Mouse (Mus musculus) heart, embryonic 16.5 days (tissue): ENCODE data around the gene Ctsh. TPM values are rescaled to one million over a fixed set of nuclear protein-coding genes. Genes with fewer than 3 reads are reported as not detected.
"Not testable (repeated sequence)": the region's sequence is repeated elsewhere in the genome, so short reads cannot be mapped to it uniquely, and the experiment has no call there.

Experiments
- ATAC-seq: fragments of 200-750 bp; cut with Nextera tagmentation; replicated peaks from 2 replicates; pipeline ENCODE4 v1.8.0; 2017; ENCODE audit warnings: moderate number of reproducible peaks; ENCODE audit not compliant: insufficient read depth, low FRiP score; ENCODE audit errors: extremely low read depth
- H3K27ac ChIP-seq: fragments of 300-500 bp; sonication (generic); 2 replicates; pipeline ENCODE4 v1.5.1; 2014; ENCODE audit warnings: mild to moderate bottlenecking, low read length, control low read depth, moderate library complexity
- H3K27me3 ChIP-seq: fragments of 300-500 bp; sonication (generic); 2 replicates; pipeline ENCODE4 v1.6.1; 2014; ENCODE audit warnings: low read length, mixed read lengths; ENCODE audit not compliant: control insufficient read depth, insufficient read depth
- H3K36me3 ChIP-seq: fragments of 300-500 bp; sonication (generic); 2 replicates; pipeline ENCODE4 v1.6.1; 2014; ENCODE audit not compliant: control insufficient read depth, insufficient read depth
- H3K4me1 ChIP-seq: fragments of 300-500 bp; sonication (generic); 2 replicates; pipeline ENCODE4 v1.6.1; 2014; ENCODE audit warnings: low read length, mixed read lengths; ENCODE audit not compliant: control insufficient read depth, insufficient read depth
- H3K4me2 ChIP-seq: fragments of 300-500 bp; sonication (generic); 2 replicates; pipeline ENCODE4 v1.6.1; 2014; ENCODE audit warnings: low read depth, mild to moderate bottlenecking, control low read depth, low read length
- H3K4me3 ChIP-seq: fragments of 300-500 bp; sonication (generic); 2 replicates; pipeline ENCODE4 v1.5.1; 2014; ENCODE audit warnings: mild to moderate bottlenecking, control low read depth, low read length
- H3K9ac ChIP-seq: fragments of 300-500 bp; sonication (generic); 2 replicates; pipeline ENCODE4 v1.6.1; 2014; ENCODE audit warnings: low read length, control low read depth
- H3K9me3 ChIP-seq: fragments of 300-500 bp; sonication (generic); replicated peaks from 2 replicates; pipeline ENCODE4 v1.6.1; 2016; ENCODE audit warnings: low read length; ENCODE audit not compliant: control insufficient read depth
- WGBS: fragments of 180-500 bp; shearing (Covaris S2); extraction: QIAGEN DNeasy Blood & Tissue Kit; methylation state at CpG from one replicate; pipeline ENCODE4 v1.1.7; 2014; 5-methylcytosine and 5-hydroxymethylcytosine counted together
- polyA plus RNA-seq: library from polyadenylated mRNA; unstranded; fragments of >200 nt; fragmentation: Nextera tagmentation; extraction: Ambion mirVana; gene quantifications from 2 replicates; pipeline ENCODE4 v1.2.1, GENCODE M21; 2015

Gene Ctsh
- polyA plus RNA-seq, 1 experiment from 2014 or later: 60.9 TPM

DNA sequence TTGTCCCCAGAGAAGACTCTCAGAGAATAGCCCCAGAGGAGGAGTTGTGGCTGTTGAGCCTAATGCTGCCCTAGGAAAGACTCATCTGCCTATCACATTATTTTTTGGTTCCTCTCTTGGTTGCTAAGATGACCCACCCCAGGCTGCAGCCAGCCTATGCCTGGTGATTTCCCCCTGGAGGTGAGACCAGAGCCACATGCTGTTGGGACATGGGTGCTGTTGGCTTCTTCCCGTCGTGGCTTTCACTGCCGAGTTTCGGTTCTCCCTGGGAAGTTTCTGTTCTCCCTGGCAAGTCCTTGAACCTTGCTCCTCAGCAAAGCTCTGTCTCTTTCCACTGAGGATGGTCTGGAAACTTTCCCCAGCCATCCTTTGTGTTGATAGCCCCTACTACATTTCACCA lies 20.0 kb upstream of the Ctsh start:
- H3K4me1 ChIP-seq: no peaks in the 10 kb centered on the region
- no peaks in the 10 kb centered on the region for H3K9me3 ChIP-seq
- WGBS: 66% methylated on average over 4 of the region's 4 CpGs
- H3K27ac ChIP-seq: no peak overlapping the region
- H3K4me3 ChIP-seq: no peak overlapping the region
- ATAC-seq: no peak
- H3K4me2 ChIP-seq: no peak overlapping the region
- H3K36me3 ChIP-seq: no peaks in the 10 kb centered on the region
- no peak overlapping the region for H3K9ac ChIP-seq
- no peaks in the 10 kb centered on the region for H3K27me3 ChIP-seq

DNA sequence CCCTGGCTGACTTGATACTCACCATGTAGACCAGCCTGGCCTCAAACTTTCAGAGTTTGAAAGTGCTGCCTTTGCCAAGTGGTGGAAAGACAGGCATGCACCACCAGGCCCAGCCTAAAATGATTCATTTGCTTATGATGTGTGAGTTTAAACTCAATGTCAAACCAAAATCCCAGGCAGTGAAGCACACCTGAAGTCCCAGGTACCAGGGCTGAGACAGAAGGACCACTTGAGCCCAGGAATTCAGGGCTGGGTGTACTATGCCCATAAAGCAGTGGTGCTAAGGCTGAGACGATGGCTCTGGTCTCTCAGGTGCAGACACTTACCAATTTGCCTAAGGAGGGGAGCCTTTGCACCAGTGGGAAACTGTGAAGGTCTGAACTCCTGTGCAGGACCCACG lies 18.8 kb upstream of the Ctsh start:
- no peak overlapping the region for H3K9ac ChIP-seq
- WGBS: 68% methylated on average over 2 of the region's 2 CpGs
- no peak overlapping the region for H3K27ac ChIP-seq
- H3K4me3 ChIP-seq: no peak overlapping the region
- H3K4me2 ChIP-seq: no peak overlapping the region
- H3K9me3 ChIP-seq: no peaks in the 10 kb centered on the region
- no peak for ATAC-seq
- no peaks in the 10 kb centered on the region for H3K36me3 ChIP-seq
- no peaks in the 10 kb centered on the region for H3K4me1 ChIP-seq
- H3K27me3 ChIP-seq: no peaks in the 10 kb centered on the region

DNA sequence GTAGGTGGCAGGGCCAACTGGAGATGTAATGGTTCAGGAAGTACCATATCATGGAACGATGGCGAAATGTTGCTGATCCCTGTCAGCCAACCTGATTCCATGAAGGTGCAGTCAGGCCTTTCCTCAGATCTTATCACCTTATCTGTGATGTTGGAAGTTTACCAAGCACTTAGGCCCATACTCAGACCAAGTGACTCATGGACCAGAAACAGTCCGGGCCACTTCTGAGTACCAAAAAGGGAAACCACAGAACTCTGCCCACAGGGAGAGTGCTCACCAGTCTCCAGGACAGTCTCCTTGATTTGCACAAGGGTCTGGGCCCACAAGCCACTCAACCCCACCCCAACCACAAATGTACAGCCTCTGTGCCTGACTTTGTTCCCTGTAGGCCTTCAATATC lies 18.2 kb upstream of the Ctsh start:
- no peaks in the 10 kb centered on the region for H3K27me3 ChIP-seq
- H3K4me2 ChIP-seq: no peak overlapping the region
- WGBS: 74% methylated on average over 3 of the region's 3 CpGs
- ATAC-seq: no peak
- no peaks in the 10 kb centered on the region for H3K36me3 ChIP-seq
- no peak overlapping the region for H3K27ac ChIP-seq
- H3K9me3 ChIP-seq: no peaks in the 10 kb centered on the region
- no peaks in the 10 kb centered on the region for H3K4me1 ChIP-seq
- H3K4me3 ChIP-seq: no peak overlapping the region
- H3K9ac ChIP-seq: no peak overlapping the region

DNA sequence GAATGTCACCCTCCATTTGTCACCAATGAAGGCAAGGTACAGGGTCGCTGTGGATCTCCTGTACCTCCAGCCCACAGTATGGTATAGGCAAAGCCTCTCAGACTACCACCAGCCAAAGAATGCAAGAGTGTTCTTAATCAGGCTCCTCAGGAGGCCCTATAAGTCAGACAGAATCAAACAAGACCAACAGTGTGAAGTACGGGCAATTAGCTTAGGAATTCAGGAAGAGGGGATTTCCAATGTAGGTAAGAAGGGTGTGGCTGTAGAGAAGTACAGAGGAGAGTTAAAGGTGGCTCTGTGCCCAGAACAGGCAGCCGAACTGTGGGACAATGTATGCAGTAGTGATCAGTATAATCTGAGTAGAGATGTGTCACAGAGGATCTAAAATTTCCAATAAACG lies 17.6 kb upstream of the Ctsh start:
- no peak for ATAC-seq
- H3K27me3 ChIP-seq: no peaks in the 10 kb centered on the region
- no peaks in the 10 kb centered on the region for H3K9me3 ChIP-seq
- no peak overlapping the region for H3K4me2 ChIP-seq
- H3K9ac ChIP-seq: no peak overlapping the region
- H3K4me1 ChIP-seq: no peaks in the 10 kb centered on the region
- H3K27ac ChIP-seq: no peak overlapping the region
- no peaks in the 10 kb centered on the region for H3K36me3 ChIP-seq
- H3K4me3 ChIP-seq: no peak overlapping the region
- whole genome bisulfite sequencing: 64% methylated on average over 4 of the region's 4 CpGs

DNA sequence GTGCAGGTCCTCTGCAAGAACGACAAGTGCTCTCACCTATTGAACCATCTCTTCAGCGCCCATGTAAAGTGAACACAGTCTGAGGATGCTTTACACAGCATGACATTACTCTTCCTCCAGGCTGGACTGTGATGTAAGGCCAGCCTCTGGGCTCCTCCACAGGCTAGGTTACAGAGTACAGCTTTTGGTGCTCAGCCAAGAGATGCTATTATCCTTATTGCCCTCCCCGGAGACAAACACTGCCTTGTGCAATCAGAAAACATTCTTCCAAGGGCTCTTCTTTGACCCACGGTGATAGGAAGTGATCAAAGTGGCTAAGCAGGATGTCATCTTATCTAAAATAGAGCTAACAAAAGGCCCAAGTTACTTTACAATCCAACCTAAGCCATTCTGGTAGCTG lies 15.4 kb upstream of the Ctsh start:
- WGBS: 63% methylated on average over 4 of the region's 4 CpGs
- H3K4me2 ChIP-seq: no peak overlapping the region
- no peak overlapping the region for H3K4me3 ChIP-seq
- H3K4me1 ChIP-seq: no peaks in the 10 kb centered on the region
- no peak for ATAC-seq
- no peaks in the 10 kb centered on the region for H3K36me3 ChIP-seq
- H3K27me3 ChIP-seq: no peaks in the 10 kb centered on the region
- H3K9me3 ChIP-seq: no peaks in the 10 kb centered on the region
- H3K9ac ChIP-seq: no peak overlapping the region
- no peak overlapping the region for H3K27ac ChIP-seq

DNA sequence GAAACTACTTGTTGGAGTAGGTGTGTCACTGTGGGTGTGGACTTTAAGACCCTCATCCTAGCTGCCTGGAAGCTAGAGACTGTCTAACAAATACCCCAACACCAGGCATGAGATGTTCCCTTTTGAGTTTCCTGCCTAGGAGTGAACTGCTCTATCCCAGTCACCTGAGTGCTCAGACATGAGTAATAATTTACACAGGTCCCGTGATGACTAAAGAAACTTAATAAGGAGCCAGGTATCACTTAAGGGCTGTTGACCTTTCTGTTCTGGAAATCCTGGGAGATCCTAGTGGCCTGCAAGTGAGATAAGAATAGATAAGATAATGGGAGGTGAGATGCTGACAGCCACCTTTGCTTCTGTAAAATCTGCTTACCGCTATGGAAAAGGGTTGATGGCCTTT lies 13.0 kb upstream of the Ctsh start:
- Histone ChIP-seq H3K4me1 (no peaks in the 10 kb centered on the region), H3K4me2 (no peak overlapping the region), H3K4me3 (no peak overlapping the region), H3K27ac (no peak overlapping the region), H3K9ac (no peak overlapping the region), H3K36me3 (no peaks in the 10 kb centered on the region), H3K9me3 (no peaks in the 10 kb centered on the region), H3K27me3 (no peaks in the 10 kb centered on the region)
- 59% methylated on average over 2 of the region's 2 CpGs for WGBS
- no peak for ATAC-seq

DNA sequence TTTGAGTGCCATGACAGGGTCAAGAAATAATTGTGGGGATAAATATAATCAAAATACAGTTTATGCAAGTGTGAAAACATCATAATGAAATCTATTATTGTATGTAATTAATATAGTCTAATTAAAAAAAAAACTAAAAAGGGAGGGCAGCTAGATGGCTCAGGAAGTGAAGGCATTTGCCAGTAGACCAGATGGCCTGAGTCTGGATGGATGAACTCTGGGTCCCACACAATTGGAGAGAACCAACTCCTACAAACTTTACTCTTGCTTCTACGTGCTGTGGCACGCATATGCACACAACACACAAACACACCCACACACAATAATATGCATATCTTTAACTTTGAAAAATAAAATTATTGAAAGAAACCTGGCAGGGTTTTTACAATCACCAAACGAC lies 12.4 kb upstream of the Ctsh start:
- no peak overlapping the region for H3K4me2 ChIP-seq
- no peak overlapping the region for H3K9ac ChIP-seq
- no peaks in the 10 kb centered on the region for H3K27me3 ChIP-seq
- no peak overlapping the region for H3K4me3 ChIP-seq
- no peaks in the 10 kb centered on the region for H3K36me3 ChIP-seq
- H3K4me1 ChIP-seq: no peaks in the 10 kb centered on the region
- H3K9me3 ChIP-seq: no peaks in the 10 kb centered on the region
- no peak for ATAC-seq
- WGBS: 94% methylated on average over 3 of the region's 3 CpGs
- H3K27ac ChIP-seq: no peak overlapping the region

DNA sequence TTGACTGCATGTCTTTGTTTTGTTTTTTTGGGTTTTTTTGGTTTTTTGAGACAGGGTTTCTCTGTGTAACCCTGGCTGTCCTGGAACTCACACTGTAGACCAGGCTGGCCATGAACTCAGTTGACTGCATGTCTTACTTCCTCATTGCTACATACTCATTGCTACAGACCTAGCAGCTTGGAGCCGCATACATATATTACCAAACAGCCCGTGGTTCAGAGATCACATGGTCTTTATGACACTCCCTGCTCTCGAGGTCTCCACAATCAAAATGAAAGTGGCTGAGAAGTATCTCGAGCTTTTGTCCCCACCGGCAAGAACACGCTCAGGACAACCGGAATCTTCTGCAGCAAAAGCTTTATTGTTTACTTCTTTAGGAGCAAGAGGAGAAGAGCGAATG lies 11.0 kb upstream of the Ctsh start:
- not testable (repeated sequence) for H3K4me1 ChIP-seq, H3K9ac ChIP-seq, H3K36me3 ChIP-seq, H3K4me2 ChIP-seq, H3K27me3 ChIP-seq, H3K27ac ChIP-seq, ATAC-seq, H3K9me3 ChIP-seq, H3K4me3 ChIP-seq
- 87% methylated on average over 8 of the region's 8 CpGs for WGBS

DNA sequence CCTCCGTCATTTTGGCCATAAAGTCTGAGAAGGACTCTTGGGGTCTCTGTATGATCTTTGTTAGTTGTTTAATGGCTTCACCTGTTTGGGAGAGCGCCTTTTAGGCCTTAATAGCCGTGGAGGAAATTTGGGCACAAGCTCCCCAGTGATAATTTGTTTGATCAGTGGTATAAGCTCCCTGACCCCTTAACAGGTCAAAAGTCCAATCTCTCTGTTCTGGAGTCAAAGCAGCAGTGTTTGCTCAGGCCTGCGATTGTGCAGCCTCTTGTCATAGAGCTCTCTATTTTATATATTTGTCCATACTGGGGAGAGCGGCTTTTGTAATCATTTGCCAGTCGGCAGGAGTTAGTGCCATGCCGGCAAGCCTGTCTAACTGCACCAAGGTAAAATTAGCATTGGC lies 8.8 kb upstream of the Ctsh start:
- Histone ChIP-seq H3K9ac (no peak overlapping the region), H3K4me2 (no peak overlapping the region), H3K4me1 (no peaks in the 10 kb centered on the region), H3K36me3 (no peaks in the 10 kb centered on the region), H3K27ac (no peak overlapping the region), H3K4me3 (no peak overlapping the region), H3K27me3 (no peaks in the 10 kb centered on the region), H3K9me3 (no peaks in the 10 kb centered on the region)
- ATAC-seq: no peak
- WGBS: 88% methylated on average over 7 of the region's 7 CpGs
